Mouse (Mus musculus) G1E (cell line): ENCODE measurements at regions not wholly inside any gene's neighbourhood (a gene's known extent, or its start where the extent isn't known, plus 50 kb on each side); places are given as distances from the start of the nearest gene placed in this dataset.

Experiments used
- CTCF ChIP-seq: IDR thresholded peaks from 2 replicates; pipeline ENCODE4 v1.5.1; 2012; ENCODE audit warnings: low read depth, low read length, inconsistent platforms, mixed read lengths
- GATA1 ChIP-seq: IDR thresholded peaks from 2 replicates; pipeline ENCODE4 v1.6.1; 2012; ENCODE audit warnings: borderline replicate concordance, low read length, inconsistent platforms, mixed read lengths

DNA sequence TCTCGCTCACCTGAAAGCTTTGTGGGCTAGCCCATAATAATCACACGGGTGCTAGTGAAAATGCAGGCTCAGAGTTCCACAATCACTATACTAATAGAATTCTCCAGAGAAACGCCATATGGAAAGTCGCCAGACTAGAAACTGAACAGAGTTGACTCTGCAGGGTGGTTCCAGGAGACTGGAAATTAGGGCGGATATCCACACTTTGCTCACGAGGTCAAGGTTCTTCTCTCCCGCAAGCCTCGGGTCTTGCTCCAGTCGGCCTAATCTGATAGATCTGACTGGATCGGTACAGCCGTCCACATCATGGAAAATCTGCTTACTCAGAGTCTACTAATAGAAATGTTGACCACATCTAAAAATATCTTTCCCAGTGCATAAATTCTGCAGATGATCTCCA lies 61.6 kb upstream of the Sfrp2 start:
- no peak for TF ChIP-seq GATA1
- TF ChIP-seq CTCF, result no peak
